Mouse (Mus musculus): ENCODE measurements at regions not wholly inside any gene's neighbourhood (a gene's known extent, or its start where the extent isn't known, plus 50 kb on each side); places are given as distances from the start of the nearest gene placed in this dataset.

DNA sequence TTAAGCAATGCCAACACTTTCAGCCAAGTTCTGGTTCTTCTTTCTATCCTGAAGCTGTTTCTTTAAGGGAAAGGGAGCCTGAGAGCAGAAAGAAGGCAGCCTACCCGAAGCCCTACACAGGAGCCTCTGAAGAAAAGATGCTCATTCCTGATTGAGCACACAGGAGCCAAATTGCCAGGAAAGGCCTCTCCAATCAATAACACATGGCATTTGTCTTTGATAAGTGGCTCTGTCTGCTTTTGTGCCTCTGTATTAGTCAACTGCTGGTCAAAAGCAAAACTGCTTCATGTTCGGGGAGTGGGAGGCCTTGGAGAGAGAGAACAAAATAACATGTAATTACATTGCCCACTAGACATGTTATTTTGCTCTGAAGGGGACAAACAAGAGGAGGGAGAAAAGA is 1607.4 kb downstream of the 4930444P10Rik start:
- TF ChIP-seq CTCF (IDR thresholded peaks at IDR 0.05; ENCODE audit: low read depth), result no peak
- TF ChIP-seq EP300 (IDR thresholded peaks at IDR 0.05; ENCODE audit: low read depth), result no peak
